Mouse (Mus musculus): ENCODE measurements around the gene Ackr4.

The Ackr4 gene

DNA sequence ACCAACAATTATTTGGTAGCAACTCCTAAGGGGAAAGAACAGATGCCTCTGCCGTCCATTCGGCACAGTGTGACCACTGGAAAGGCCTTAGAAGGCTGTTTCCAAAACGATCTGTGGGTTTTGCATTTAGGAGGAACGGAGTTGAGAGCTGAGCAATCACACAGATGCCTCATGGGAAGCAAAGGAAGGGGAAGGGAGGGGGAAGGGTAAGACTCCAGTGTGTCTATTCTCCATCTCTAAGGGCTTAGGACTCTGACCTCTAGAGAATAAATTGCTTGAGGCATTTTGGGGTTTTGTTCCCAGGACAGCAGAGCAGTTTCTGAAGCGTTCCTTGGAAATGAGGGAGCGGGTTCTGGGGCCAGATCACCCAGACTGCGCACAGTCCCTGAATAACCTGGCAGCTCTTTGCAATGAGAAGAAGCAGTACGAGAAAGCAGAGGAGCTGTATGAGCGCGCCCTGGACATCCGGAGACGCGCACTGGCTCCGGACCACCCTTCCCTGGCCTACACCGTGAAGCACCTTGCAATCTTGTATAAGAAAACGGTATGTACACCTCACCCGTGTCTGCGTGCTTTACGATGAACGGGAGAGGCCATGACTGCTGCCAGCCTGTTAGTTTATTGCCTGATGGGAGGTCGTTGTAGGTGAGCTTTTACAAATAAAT lies 87.6 kb downstream of the Ackr4 start:
- DNase-seq = no peak

DNA sequence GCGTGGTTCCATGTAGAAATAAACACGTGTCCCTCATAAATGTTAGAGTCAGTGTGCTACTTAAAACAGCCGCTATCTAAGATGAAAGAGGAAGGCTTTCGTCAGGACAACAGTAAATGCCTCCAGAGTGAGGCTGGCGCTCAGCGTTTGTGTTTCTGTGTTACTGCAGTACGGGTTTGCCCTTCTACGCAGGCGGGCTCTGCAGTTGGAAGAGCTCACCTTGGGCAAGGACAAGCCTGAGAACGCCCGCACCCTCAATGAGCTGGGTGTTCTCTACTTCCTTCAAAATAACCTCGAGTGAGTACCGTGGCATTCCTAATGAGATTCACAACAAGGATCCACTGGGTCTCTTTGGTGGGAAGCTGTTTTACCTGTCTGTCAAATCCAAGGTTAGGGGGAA lies 88.5 kb downstream of the Ackr4 start:
- DNase-seq = no peak

GRCm38 (mm10) chr9:104035261-104036015 lies 91.3 kb downstream of the Ackr4 start:
- peak; percentile 71 to 80 for DNase-seq

DNA sequence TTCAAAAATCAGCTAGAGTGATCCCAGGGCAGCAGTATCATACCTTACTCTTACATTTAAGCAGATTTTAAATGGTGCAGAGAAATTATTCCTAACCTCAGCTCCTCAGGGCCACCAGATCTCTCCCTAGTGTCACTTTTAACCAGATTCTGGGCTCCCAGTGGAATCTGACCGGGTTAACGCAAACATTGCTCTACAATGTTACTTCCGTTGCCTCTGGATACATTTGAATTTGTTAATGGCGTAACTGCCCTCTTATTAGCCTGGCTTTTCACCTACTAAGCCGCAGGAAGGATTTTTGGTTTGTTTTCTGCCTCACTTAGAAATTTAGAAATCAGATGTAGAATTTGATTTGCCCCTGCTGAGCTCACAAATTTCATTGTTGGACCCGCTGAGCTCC lies 92.0 kb downstream of the Ackr4 start:
- no peak for DNase-seq

DNA sequence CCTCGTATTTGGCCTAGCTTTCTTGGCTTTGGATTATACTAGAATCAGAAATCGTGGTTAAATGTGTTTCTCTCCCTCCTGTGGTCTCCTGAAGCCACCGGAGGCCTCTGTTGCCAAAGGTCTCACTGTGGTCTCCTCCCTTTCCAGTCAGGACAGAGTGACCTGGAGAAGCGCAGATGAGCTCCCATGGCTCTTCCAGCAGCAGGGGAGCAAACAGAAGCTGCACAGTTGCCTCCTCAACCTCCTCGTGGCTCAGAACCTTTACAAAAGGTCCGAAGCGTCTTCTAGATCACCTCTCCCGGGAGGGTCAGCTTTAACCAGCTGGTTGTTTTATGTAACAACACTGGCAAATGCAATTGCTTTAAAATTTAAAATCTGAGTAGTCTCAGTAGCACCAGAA lies 92.5 kb downstream of the Ackr4 start:
- no peak for DNase-seq

All from lung, postnatal 4 days (tissue).